ENCODE assay signal across 8 mouse cellular contexts in genomic region chr11:85925294-85925743, GRCm38 (mm10). TPM values are rescaled to one million over a fixed set of nuclear protein-coding genes. Genes with fewer than 3 reads are reported as not detected.
DNase-seq lines count a peak whose midpoint lies in the region; ATAC-seq and TF ChIP-seq lines count a peak whose summit lies in the region.

No protein-coding gene starts in this region.

- DNase-seq in CD4-positive helper T cell, adult 2 months (ENCODE audit: low read depth, low spot score), result peak; percentile 44
- peak; percentile 93 for DNase-seq in Muller cell, postnatal 12 days (ENCODE audit: inconsistent ontology term)
- DNase-seq in embryo, embryonic 11 days, result peak; percentile 65
- no peak for DNase-seq in thymus, adult 2 months

- no peak overlapping the region for H3K27ac ChIP-seq in heart, embryonic 13.5 days (replicated peaks)
- peak overlapping the region; percentile 51; the same call in 1 of the 2 replicates for H3K27ac ChIP-seq in kidney, embryonic 15.5 days
- H3K27ac ChIP-seq in lung, embryonic 15.5 days, result no peak overlapping the region
- H3K27ac ChIP-seq in olfactory bulb, adult 2 months (ENCODE audit: insufficient read depth, low read depth, low read length), result no peak overlapping the region
- H3K27ac ChIP-seq in thymus, adult 2 months (ENCODE audit: control insufficient read depth, insufficient read depth, low read length), result no peak overlapping the region

- no peak overlapping the region for H3K9ac ChIP-seq in heart, embryonic 13.5 days
- no peak overlapping the region for H3K9ac ChIP-seq in kidney, embryonic 15.5 days
- no peak overlapping the region for H3K9ac ChIP-seq in lung, embryonic 15.5 days

- no peak for TF ChIP-seq CTCF in olfactory bulb, adult 2 months (IDR thresholded peaks at IDR 0.05; ENCODE audit: insufficient read depth, low read depth, low read length)
- no peak for TF ChIP-seq CTCF in thymus, adult 2 months (IDR thresholded peaks at IDR 0.05; ENCODE audit: borderline replicate concordance, control insufficient read depth, extremely low read depth, insufficient read depth, low read length, poor library complexity)

- H3K4me2 ChIP-seq in heart, embryonic 13.5 days, result peak overlapping the region; percentile 60
- peak overlapping the region; percentile 56 for H3K4me2 ChIP-seq in kidney, embryonic 15.5 days
- H3K4me2 ChIP-seq in lung, embryonic 15.5 days, result peak overlapping the region; percentile 62

- H3K4me3 ChIP-seq in heart, embryonic 13.5 days, result peak overlapping the region; percentile 34
- H3K4me3 ChIP-seq in kidney, embryonic 15.5 days (replicated peaks), result peak overlapping the region; percentile 33
- H3K4me3 ChIP-seq in lung, embryonic 15.5 days, result peak overlapping the region; percentile 26
- H3K4me3 ChIP-seq in olfactory bulb, adult 2 months (ENCODE audit: insufficient read depth, low read depth, low read length), result 0 out of 2 replicates have a peak overlapping the region, but pooled peaks have one; percentile 1
- H3K4me3 ChIP-seq in thymus, adult 2 months (ENCODE audit: control insufficient read depth, insufficient read depth, low read length), result no peak overlapping the region

- WGBS in heart, embryonic 13.5 days, result 9% methylated on average over 19 of the region's 19 CpGs
- WGBS in kidney, embryonic 15.5 days, result 3% methylated on average over 19 of the region's 19 CpGs
- WGBS in lung, embryonic 15.5 days, result 10% methylated on average over 19 of the region's 19 CpGs
- WGBS in olfactory bulb, adult 2 months, result 11% methylated on average over 19 of the region's 19 CpGs
- 2% methylated on average over 19 of the region's 19 CpGs for WGBS in thymus, adult 2 months

- peaks cover 14% of the 10 kb centered on the region for H3K4me1 ChIP-seq in heart, embryonic 13.5 days
- H3K4me1 ChIP-seq in kidney, embryonic 15.5 days, result peaks cover 18% of the 10 kb centered on the region
- peaks cover 13% of the 10 kb centered on the region; the same call in 1 of the 2 replicates for H3K4me1 ChIP-seq in lung, embryonic 15.5 days
- H3K4me1 ChIP-seq in olfactory bulb, adult 2 months (ENCODE audit: control insufficient read depth, insufficient read depth, low read length), result peaks cover 11% of the 10 kb centered on the region
- no peaks in the 10 kb centered on the region; the same call in 1 of the 2 replicates for H3K4me1 ChIP-seq in thymus, adult 2 months (replicated peaks; ENCODE audit: control insufficient read depth, insufficient read depth, low read length)

- no peaks in the 10 kb centered on the region for H3K36me3 ChIP-seq in heart, embryonic 13.5 days
- H3K36me3 ChIP-seq in kidney, embryonic 15.5 days, result no peaks in the 10 kb centered on the region
- H3K36me3 ChIP-seq in lung, embryonic 15.5 days, result no peaks in the 10 kb centered on the region
- H3K36me3 ChIP-seq in thymus, adult 2 months (ENCODE audit: control insufficient read depth, insufficient read depth, low read length), result no peaks in the 10 kb centered on the region

- H3K9me3 ChIP-seq in heart, embryonic 13.5 days, result no peaks in the 10 kb centered on the region
- H3K9me3 ChIP-seq in kidney, embryonic 15.5 days (replicated peaks), result no peaks in the 10 kb centered on the region
- H3K9me3 ChIP-seq in lung, embryonic 15.5 days, result no peaks in the 10 kb centered on the region

- ATAC-seq in heart, embryonic 13.5 days (ENCODE audit: extremely low read depth, insufficient number of reproducible peaks, low FRiP score, low TSS enrichment), result no peak
- peak; percentile 58; the same call in 1 of the 2 replicates for ATAC-seq in kidney, embryonic 15.5 days (replicated peaks; ENCODE audit: low FRiP score)
- no peak for ATAC-seq in lung, embryonic 15.5 days (ENCODE audit: borderline replicate concordance, extremely low read depth, low FRiP score, low TSS enrichment)

- H3K27me3 ChIP-seq in heart, embryonic 13.5 days (replicated peaks), result peaks cover 86% of the 10 kb centered on the region
- peaks cover 89% of the 10 kb centered on the region for H3K27me3 ChIP-seq in kidney, embryonic 15.5 days
- peaks cover 24% of the 10 kb centered on the region for H3K27me3 ChIP-seq in lung, embryonic 15.5 days
- H3K27me3 ChIP-seq in thymus, adult 2 months (ENCODE audit: control insufficient read depth, insufficient read depth, low read length), result peaks cover 9% of the 10 kb centered on the region; the same call in 1 of the 2 replicates

- no peak for TF ChIP-seq POLR2A in olfactory bulb, adult 2 months (IDR thresholded peaks at IDR 0.05; ENCODE audit: insufficient read depth, low read depth, low read length)
- TF ChIP-seq POLR2A in thymus, adult 2 months (IDR thresholded peaks at IDR 0.05; ENCODE audit: control insufficient read depth, extremely low read depth, insufficient read depth, low read length, poor library complexity), result no peak

RNA-seq across cellular contexts. Expression of gene Tbx4, which starts 39.1 kb away (rescaled TPM):
- polyA plus RNA-seq in heart, embryonic 13.5 days (2015; fragmentation: Nextera tagmentation; extraction: Ambion mirVana), result 2.5 and 3.2 TPM in 2 replicates
- 0.36 and 0.56 TPM in 2 replicates for polyA plus RNA-seq in kidney, embryonic 15.5 days (2015; fragmentation: Nextera tagmentation; extraction: Ambion mirVana)
- polyA plus RNA-seq in lung, embryonic 15.5 days (2015; fragmentation: Nextera tagmentation; extraction: Ambion mirVana), result 78.8 and 81.3 TPM in 2 replicates
- not detected in 2 replicates for polyA plus RNA-seq in olfactory bulb, adult 2 months (2012; ENCODE audit: insufficient read depth, insufficient read length, low replicate concordance, missing spikeins)
- 0.06 and 0.08 TPM in 2 replicates for polyA plus RNA-seq in thymus, adult 2 months (2012; rRNA removed)

Comparison
In these comparisons a context has a peak if more than half of its experiments do, and no peak if none do; other contexts are left out.
1. RNA of gene Tbx4, which starts 39.1 kb away (polyA plus RNA-seq): 78.8 to 81.3 TPM in lung, embryonic 15.5 days; 2.5 to 3.2 TPM in heart, embryonic 13.5 days, 0.36 to 0.56 TPM in kidney, embryonic 15.5 days, 0.06 to 0.08 TPM in thymus, adult 2 months and not detected in olfactory bulb, adult 2 months; every median in the first group is over 10 times any median in the second.
2. Peak in every context shown above with its lines, with median percentiles within 50 percentile points of each other: H3K4me2 ChIP-seq.